Mouse (Mus musculus): ENCODE measurements around the gene Tgfbi. TPM values are rescaled to one million over a fixed set of nuclear protein-coding genes. Genes with fewer than 3 reads are reported as not detected.
A peak's percentile ranks its signal among the peaks of the same experiment; 100 is the strongest.

Tgfbi gene
- total RNA-seq (2021) = 10 to 100 TPM; 18.6 to 21.2 TPM

GRCm38 (mm10) chr13:56609103-56609856 is at the start of gene Tgfbi:
Gene Tgfbi (plus strand): TSS chr13:56609523.
- peak; percentile 58 to 60 for DNase-seq
- intact Hi-C loops (cut with DNase I) = no loop called here

GRCm38 (mm10) chr13:56559841-56560370 is 49.4 kb upstream of the Tgfbi start:
- intact Hi-C loops (cut with DNase I) = loop anchor here (10.0 kb wide), 1 partner anchor 705 kb away; no protein-coding TSS in a partner anchor
- DNase-seq = no peak

- intact Hi-C loops (cut with DNase I) = no loop called here
These were observed 48.2 kb upstream of the Tgfbi start for GRCm38 (mm10) chr13:56561129-56561528.

DNA sequence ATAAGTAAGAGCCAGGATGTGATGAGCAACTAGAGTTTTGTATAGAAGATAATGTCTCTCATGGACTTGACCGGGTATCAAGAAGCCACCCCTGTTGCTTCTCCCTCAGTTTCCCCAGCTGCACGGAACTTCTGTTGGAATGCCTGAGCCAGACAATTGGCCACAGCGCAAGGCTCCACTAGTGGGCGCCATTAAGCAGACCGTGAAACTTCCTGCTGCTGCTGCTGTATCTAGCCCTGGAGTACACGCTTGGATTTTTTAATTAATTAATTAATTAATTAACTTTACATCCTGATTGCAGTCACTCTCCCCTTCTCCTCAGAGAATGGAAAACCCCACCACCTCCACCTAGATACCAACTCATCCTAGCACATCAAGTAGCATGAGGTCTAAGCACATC is 46.2 kb upstream of the Tgfbi start:
- DNase-seq = peak; percentile 39 to 59
- intact Hi-C loops (cut with DNase I) = no loop called here

More at GRCm38 (mm10) chr13:56561129-56561528, 48.2 kb upstream of the Tgfbi start:
- no peak for DNase-seq

DNA sequence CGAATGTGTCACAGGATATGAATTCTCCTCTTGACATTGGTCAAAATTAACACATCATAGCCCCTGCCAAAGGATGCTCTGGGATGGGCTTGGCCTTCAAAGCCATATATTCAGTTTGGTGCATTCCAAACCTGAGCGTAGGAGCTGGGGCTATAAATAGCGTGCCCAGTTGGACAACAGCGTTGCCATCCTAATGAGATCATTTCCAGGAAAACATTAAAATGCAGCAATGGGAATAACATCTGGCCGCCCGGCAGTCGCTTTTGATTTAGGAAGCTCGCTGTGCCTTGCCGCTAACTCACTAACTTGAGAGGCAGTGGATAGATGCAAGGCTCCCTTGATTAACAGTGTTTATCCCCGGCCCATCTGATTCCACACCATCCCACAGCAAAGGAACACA is 43.0 kb upstream of the Tgfbi start:
- intact Hi-C loops (cut with DNase I) = no loop called here
- DNase-seq = peak in 1 of 2 experiments; percentile 43

DNA sequence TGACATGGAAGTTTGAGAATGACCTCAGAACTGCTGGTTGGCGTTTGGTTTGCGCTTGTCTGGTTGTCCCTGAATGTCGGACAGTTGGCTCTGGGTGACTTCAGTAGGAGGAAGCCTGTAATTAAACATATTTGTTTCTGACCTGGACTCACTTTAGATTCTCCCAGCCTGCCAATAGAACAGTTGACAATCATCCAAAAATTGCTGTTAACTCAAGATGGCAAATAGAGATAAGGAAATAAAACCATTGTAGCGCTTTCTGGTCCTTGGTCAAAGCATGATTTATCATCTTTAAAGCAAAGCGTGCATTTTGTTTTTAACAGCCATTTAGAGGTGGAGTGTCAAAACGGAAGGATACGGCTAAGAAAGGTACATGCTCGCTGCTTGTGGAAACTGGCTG is 37.7 kb upstream of the Tgfbi start:
- DNase-seq = no peak
- intact Hi-C loops (cut with DNase I) = no loop called here

- DNase-seq = no peak
- intact Hi-C loops (cut with DNase I) = loop anchor here (2.0 to 5.0 kb wide), 2 partner anchors 67 to 84 kb away; no protein-coding TSS in a partner anchor
These were observed 34.2 kb upstream of the Tgfbi start for GRCm38 (mm10) chr13:56575074-56575473.

- DNase-seq = peak; percentile 83 to 89
- intact Hi-C loops (cut with DNase I) = loop anchor here (2.0 to 5.0 kb wide), 2 partner anchors 66 to 83 kb away; no protein-coding TSS in a partner anchor
These were observed 33.5 kb upstream of the Tgfbi start for GRCm38 (mm10) chr13:56575701-56576321.

- intact Hi-C loops (cut with DNase I) = loop anchor here (5.0 kb wide), 1 partner anchor 64 kb away; no protein-coding TSS in a partner anchor
- no peak for DNase-seq
These were observed 31.2 kb upstream of the Tgfbi start for GRCm38 (mm10) chr13:56578097-56578496.

DNA sequence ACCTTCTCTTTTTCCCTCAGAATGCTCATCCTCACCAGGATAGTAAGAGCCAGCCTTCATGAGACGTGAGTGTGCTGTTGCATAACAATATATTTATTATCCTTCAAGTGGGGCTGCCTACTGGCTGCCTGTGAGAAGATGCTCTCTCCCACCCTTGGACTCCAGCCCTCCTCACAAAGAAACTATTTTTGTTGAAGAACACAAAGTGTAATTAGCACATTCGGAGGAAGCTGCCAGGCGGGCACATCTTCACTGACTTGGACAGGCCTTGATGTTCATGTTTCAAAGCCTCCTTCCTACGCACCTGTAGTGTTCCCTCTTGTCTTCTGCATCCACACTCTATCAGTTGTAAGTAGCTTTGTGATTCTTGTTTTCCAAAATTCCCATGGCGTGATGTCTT is 28.9 kb upstream of the Tgfbi start:
- intact Hi-C loops (cut with DNase I) = no loop called here

GRCm38 (mm10) chr13:56581512-56581911 is 27.8 kb upstream of the Tgfbi start:
- intact Hi-C loops (cut with DNase I) = no loop called here
- no peak for DNase-seq

More for the DNA sequence above, 28.9 kb upstream of the Tgfbi start:
- no peak for DNase-seq

DNA sequence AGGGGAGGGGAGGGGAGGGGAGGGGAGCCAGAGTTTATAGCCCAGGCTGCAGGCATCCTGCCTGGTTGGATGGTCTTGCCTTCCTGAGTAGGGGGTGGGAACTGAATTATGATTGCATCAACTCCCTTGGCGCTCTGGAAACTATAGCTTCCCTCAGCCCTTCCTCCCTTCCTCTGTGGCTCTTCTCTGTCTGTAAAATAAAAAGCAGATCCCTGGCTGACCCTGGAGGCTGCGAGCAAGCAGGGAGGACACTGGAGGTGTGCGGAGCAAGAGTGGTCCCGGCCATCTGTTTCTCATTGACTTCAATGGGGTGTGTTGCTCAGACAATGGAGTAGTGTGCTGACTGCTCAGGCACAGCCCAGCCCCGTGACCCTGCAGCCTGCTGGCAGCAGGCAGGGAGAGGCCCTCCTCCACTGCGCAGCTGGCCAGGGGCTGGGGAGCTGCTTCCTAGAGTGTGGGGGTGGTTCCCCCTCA is 27.3 kb upstream of the Tgfbi start:
- DNase-seq = peak; percentile 73 to 76
- intact Hi-C loops (cut with DNase I) = no loop called here

DNA sequence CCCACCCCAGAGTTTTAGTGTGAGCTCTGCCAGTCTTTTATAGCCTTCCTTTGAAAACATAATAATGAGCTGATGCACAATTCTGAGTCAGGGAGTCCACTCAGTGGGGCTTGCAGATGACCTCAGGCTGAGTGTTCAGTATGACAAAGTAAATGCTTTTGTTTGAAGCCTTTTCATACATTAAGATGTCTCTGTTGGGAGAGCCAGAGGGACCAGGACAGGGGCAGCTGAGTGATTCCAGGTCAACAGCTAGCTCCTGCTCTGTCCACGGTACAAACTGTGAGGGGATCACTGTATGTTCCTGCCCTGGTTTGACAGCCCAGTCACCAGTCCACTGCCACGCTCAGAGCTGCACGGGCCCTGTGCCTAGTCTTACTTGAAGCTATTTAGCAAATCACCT is 26.6 kb upstream of the Tgfbi start:
- no peak for DNase-seq
- intact Hi-C loops (cut with DNase I) = no loop called here

DNA sequence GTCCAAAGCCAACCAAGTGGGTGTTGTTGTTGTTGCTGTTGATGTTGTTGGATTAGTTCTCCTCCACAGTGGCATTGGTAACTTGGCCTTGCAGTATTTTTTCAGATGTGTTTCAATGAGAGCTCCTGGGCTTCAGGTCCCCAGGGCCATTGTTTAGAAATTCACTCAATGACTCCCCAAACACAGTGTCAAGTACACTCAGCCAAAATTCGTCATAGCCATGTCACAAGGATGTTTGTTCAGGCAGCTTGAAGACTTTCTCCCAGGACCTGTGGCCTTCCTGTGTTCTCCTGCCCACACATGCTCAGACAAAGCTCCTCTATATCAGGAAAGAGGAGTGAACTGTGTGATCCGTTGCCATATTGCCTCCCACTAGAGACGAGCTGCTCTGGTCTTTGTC is 23.3 kb upstream of the Tgfbi start:
- DNase-seq = no peak
- intact Hi-C loops (cut with DNase I) = no loop called here

DNA sequence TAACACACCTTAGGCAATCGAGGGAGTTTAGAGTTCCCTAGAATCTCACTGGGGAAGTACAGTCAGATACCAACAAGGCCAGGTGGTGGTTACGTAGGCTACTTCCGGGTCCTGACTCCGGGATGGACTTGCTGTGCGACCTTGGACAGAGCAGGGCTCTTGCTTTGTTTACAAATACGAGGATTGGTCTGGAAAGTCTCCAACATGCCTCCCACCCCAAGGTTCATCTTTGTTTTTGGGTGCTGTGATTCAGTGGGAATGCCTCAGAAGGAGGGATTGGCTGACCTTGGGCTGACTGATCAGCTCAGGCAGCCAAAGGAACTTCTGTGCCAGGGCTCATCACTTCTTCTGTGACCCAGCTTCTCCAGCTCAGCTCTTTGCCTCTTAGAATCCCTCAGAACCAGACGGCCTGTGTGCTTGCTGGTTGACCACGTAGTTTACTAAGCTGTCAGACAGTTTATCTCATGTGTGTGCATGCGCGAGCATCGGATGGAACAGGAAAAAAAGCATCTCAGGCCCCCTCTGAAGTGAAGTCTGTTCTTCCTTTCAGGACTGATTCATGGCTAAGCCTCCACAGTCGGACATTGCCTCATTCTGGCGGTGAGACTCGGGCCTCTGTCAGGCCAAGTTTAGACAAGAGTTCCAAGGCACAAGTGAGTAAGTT is 20.7 kb upstream of the Tgfbi start:
- DNase-seq = peak; percentile 51 to 55
- intact Hi-C loops (cut with DNase I) = no loop called here

DNA sequence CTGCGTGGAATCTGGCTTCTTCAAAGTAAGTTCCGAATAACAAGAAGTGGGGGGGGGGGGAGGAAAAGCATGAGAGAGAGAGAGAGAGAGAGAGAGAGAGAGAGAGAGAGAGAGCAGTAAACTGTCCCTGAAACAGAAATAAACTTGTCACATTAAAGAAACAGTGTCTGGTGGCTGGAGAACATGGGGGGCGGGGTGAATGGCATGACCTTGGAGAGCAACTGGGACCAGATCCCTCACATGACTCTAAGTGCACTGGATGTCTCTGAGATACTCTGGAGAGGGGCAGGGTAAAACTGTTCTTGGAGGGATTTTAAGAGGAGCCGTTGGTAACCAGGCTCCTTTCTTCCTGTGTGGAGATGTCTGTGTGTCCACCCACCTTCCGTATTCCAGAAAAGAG is 19.1 kb upstream of the Tgfbi start:
- no peak for DNase-seq
- intact Hi-C loops (cut with DNase I) = no loop called here

- intact Hi-C loops (cut with DNase I) = no loop called here
- DNase-seq = no peak
These were observed 18.1 kb upstream of the Tgfbi start for GRCm38 (mm10) chr13:56591191-56591590.

- intact Hi-C loops (cut with DNase I) = no loop called here
These were observed 17.4 kb upstream of the Tgfbi start for GRCm38 (mm10) chr13:56591939-56592338.

DNA sequence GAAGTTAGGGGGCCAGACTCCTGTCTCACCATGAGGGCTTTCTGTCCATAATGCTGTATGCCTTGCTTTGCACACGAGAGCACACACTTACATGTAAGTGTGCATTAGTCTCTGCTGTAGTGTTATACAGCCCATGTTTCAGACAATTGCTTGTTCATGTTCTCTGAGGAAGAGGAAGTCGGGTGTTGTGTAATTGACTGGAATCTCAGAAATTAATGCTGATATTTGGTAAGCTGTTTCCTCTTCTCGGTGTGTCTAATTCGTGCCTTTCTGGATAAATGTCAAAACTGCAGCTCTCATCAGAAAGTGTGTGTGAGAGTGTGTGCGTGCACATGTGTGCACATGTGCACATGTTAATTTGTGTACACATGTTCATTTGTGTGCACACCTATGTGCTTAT is 16.1 kb upstream of the Tgfbi start:
- intact Hi-C loops (cut with DNase I) = no loop called here
- DNase-seq = no peak

More at GRCm38 (mm10) chr13:56591939-56592338, 17.4 kb upstream of the Tgfbi start:
- no peak for DNase-seq

DNA sequence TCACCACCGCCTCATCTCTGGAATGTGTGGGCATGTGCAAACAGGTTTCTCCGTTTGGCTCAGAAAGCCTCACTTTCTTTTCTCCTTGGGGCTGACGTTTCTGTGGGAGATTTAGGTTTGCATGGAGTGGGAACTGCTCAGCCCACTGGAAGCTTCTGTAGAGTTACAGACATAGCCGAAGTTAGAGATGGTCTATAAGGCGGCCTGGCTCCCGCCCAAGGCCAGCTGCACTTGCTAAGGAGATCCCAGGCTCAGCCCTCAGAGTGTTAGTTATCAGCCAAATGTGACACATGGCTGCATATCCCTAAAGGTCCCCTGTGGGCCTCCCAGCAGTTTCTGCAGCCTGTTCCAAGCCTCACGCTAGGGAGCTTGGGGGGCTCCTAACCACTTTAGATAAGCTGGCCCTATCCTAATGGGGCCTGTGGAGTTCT is 15.3 kb upstream of the Tgfbi start:
- intact Hi-C loops (cut with DNase I) = no loop called here
- peak in 1 of 2 experiments; percentile 62 for DNase-seq

DNA sequence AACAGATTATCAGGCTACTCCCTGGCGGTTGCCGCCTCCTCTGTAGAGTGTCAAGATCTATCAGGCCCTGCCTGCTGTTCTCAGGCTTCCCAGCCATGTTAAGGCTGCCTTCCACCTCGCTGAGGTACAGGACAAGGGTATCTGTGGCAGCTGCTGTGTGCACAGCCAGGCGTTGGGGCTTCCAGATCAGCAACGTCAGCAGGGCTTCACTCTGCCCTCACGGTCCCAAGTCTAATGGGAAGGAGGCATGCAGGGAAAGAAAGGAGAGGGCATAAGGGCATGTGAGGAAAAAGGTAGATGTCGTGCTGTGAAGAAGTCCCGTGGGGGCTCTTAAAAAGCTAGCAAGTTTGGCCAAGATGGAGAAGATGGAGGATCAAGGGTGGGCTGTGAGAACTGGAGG is 14.1 kb upstream of the Tgfbi start:
- no peak for DNase-seq
- intact Hi-C loops (cut with DNase I) = no loop called here
